Mouse (Mus musculus) natural killer cell, adult 2 months (primary cell): ENCODE data around the gene Helb.

Experiments used
- DNase-seq, 2 experiments: peaks; one replicate each; pipeline ENCODE4 v3.0.0; 2022; ENCODE audit warnings: low spot score in 2 of 2

The Helb gene

GRCm38 (mm10) chr10:120095136-120095535, 17.7 kb downstream of the Helb start:
- DNase-seq = no peak

GRCm38 (mm10) chr10:120092548-120092947, 20.2 kb downstream of the Helb start:
- DNase-seq = no peak

- DNase-seq = no peak
Measured at GRCm38 (mm10) chr10:120077850-120078249, 34.9 kb downstream of the Helb start.

- DNase-seq = no peak
Measured at GRCm38 (mm10) chr10:120066319-120066718, 46.5 kb downstream of the Helb start.

GRCm38 (mm10) chr10:120064424-120064823, 48.4 kb downstream of the Helb start:
- peak; percentile 35 to 50 for DNase-seq

GRCm38 (mm10) chr10:120061238-120062130, 51.3 kb downstream of the Helb start:
- no peak for DNase-seq

DNA sequence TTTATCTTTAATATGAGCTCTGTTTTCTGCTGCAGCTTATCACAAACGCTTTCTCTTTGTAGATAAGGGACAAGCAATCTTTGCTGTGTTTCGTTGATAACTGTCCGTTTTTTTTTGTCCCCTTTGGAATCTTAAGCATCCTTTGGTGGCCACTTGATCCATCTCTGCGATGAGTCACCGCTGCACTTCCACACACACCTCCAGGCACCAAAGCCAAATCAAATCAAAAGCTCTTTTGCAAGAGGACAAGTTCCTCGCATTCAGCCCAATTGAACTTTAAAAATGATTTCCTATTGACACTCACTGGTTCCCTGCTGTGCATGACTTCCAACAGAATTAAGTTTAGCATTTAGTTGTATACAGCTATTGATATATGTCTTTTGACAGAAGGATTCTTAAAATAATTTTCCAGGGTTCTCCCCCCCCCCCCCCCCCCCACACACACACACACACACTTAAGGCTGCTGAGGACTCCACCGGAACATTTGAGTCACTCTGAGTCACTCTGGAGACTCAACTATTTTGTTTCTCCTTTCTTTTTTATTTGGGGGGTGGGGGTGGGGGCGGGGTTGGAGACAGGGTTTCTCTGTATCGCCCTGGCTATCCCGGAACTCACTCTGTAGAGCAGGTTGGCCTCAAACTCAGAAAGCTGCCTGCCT, 52.1 kb downstream of the Helb start:
- no peak for DNase-seq

DNA sequence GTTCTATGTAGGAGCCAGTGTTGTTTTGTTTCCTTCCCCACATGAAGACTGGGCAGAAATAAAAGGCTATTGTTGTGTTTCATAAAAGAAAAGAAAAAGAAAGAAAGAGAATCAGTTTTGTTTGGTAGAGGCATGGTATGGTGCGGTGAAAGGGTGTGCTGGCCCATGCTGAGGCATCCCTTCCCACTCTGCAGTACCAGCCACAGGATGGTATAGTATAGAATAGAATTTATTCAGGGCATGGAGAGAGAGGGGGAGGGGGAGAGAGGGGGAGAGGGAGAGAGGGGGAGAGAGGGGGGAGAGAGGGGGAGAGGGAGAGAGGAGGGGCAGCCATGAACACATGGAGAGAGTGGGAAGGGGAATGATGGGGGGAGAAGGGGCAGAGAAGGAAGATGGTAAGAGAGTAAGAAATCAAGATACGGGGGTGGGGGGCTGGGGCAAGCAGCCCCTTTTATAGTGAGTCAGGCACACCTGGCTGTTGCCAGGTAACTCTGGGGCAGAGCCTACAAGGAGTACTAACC, 68.0 kb downstream of the Helb start:
- no peak for DNase-seq

- DNase-seq = no peak
Measured at GRCm38 (mm10) chr10:120044237-120044636, 68.5 kb downstream of the Helb start.

- DNase-seq = no peak
Measured at GRCm38 (mm10) chr10:120038194-120038593, 74.6 kb downstream of the Helb start.

GRCm38 (mm10) chr10:120035824-120036223, 77.0 kb downstream of the Helb start:
- no peak for DNase-seq

DNA sequence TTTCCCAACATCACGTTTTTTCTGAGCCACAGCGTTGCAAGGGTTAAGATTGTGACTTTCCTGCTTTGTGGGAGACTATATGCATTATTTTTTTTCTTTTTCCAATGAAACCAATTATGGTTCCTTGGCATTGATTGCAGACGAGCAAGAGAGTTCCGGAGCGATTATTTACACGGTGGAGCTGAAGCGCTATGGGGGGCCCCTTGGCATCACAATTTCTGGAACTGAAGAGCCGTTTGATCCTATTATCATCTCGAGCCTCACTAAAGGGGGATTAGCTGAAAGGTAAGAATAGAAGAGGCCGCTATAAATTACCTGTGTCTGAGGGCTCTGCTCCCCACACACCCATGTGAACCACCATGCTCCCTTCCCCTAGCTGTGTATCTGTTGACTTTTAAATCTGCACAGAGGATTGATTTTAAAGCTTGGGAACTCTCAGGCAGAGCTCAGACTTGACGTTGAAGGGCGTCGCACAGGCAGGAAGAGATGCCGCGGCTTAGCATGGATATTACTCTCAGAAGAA, 77.5 kb downstream of the Helb start:
- DNase-seq = no peak

GRCm38 (mm10) chr10:120033866-120034265, 78.9 kb downstream of the Helb start:
- no peak for DNase-seq
